Mouse (Mus musculus) brain, embryonic 14.5 days (tissue): Measurements from ENCODE around the gene Mfap3l. TPM values are rescaled to one million over a fixed set of nuclear protein-coding genes. Genes with fewer than 3 reads are reported as not detected.

Experiments
- DNase-seq: peaks from one replicate; pipeline ENCODE4 v3.0.0-alpha.2; 2011; ENCODE audit warnings: low read depth
- CTCF ChIP-seq: fragments of 200-500 bp; IDR thresholded peaks from 2 replicates; pipeline ENCODE4 v1.5.1; 2012; ENCODE audit warnings: inconsistent platforms, mild to moderate bottlenecking, moderate library complexity, borderline replicate concordance; ENCODE audit not compliant: insufficient read depth, insufficient read length; ENCODE audit errors: extremely low read depth
- POLR2A ChIP-seq: fragments of 200-500 bp; IDR thresholded peaks from 2 replicates; pipeline ENCODE4 v1.6.1; 2012; ENCODE audit warnings: mild to moderate bottlenecking, inconsistent platforms, borderline replicate concordance; ENCODE audit not compliant: poor library complexity, insufficient read depth, insufficient read length, severe bottlenecking; ENCODE audit errors: extremely low read depth
- polyA plus RNA-seq: library from polyadenylated mRNA; depleted of rRNA; stranded (reverse); fragments of >200 nt; gene quantifications from 2 replicates; pipeline ENCODE4 v1.2.3, GENCODE M21; 2012; rRNA removed

Mfap3l gene
- polyA plus RNA-seq, 1 experiment = 4.0 TPM

GRCm38 (mm10) chr8:60714724-60715123 is 82.1 kb downstream of the Mfap3l start:
- DNase-seq = no peak
- no peak for TF ChIP-seq POLR2A
- no peak for TF ChIP-seq CTCF

GRCm38 (mm10) chr8:60718692-60719091 is 86.1 kb downstream of the Mfap3l start:
- TF ChIP-seq CTCF (no peak), POLR2A (no peak)
- DNase-seq = peak; percentile 27

Other genes starting within 250 kb of the Mfap3l start
- gene Gm10283, start 129.6 kb upstream of the Mfap3l start, polyA plus RNA-seq = not detected in 2 replicates
- gene Aadat, start 126.9 kb upstream of the Mfap3l start, polyA plus RNA-seq = 0.78 and 0.93 TPM in 2 replicates